Mouse (Mus musculus) kidney, postnatal 36 days (tissue): ENCODE results near the gene Plin1.

Experiments
- DNase-seq, 2 experiments: peaks; one replicate each; pipeline ENCODE4 v3.0.0; 2021 to 2022; ENCODE audit warnings: mixed read lengths in 2 of 2

Gene Plin1

GRCm38 (mm10) chr7:79734563-79734962, 1.9 kb upstream of the Plin1 start:
- peak; percentile 89 to 95 for DNase-seq

- no peak for DNase-seq
Measured at GRCm38 (mm10) chr7:79731438-79731837, 1.3 kb downstream of the Plin1 start.

GRCm38 (mm10) chr7:79729743-79730370, 2.8 kb downstream of the Plin1 start:
- peak in 1 of 2 experiments; percentile 55 for DNase-seq

- DNase-seq = peak; percentile 59 to 86
Measured at GRCm38 (mm10) chr7:79729169-79729568, 3.5 kb downstream of the Plin1 start.

GRCm38 (mm10) chr7:79728219-79728618, 4.5 kb downstream of the Plin1 start:
- peak; percentile 63 to 83 for DNase-seq

- DNase-seq = peak; percentile 71 to 88
Measured at GRCm38 (mm10) chr7:79727091-79727490, 5.6 kb downstream of the Plin1 start.

- DNase-seq = peak in 1 of 2 experiments; percentile 68
Measured at GRCm38 (mm10) chr7:79721386-79721977, 11.2 kb downstream of the Plin1 start.

- peak; percentile 80 to 88 for DNase-seq
Measured at GRCm38 (mm10) chr7:79715187-79715981, 17.3 kb downstream of the Plin1 start, which contains the start of gene Kif7. Gene Kif7 (minus strand): TSS chr7:79715720.

GRCm38 (mm10) chr7:79710831-79711230, 21.9 kb downstream of the Plin1 start:
- no peak for DNase-seq

- peak in 1 of 2 experiments; percentile 37 for DNase-seq
Measured at GRCm38 (mm10) chr7:79710130-79710607, 22.5 kb downstream of the Plin1 start.

GRCm38 (mm10) chr7:79705210-79705609, 27.5 kb downstream of the Plin1 start:
- no peak for DNase-seq

- DNase-seq = no peak
Measured at GRCm38 (mm10) chr7:79702755-79703154, 29.9 kb downstream of the Plin1 start.

GRCm38 (mm10) chr7:79696495-79696894, 36.2 kb downstream of the Plin1 start:
- DNase-seq = no peak

- DNase-seq = no peak
Measured at GRCm38 (mm10) chr7:79680231-79680630, 52.5 kb downstream of the Plin1 start.

GRCm38 (mm10) chr7:79679186-79679585, 53.5 kb downstream of the Plin1 start:
- DNase-seq = peak; percentile 10 to 58

- DNase-seq = no peak
Measured at GRCm38 (mm10) chr7:79670900-79671604, 61.7 kb downstream of the Plin1 start.
